Mouse (Mus musculus) lung, postnatal 36 days (tissue): ENCODE data around the gene Ctdnep1.
"Not testable (repeated sequence)": the region's sequence is repeated elsewhere in the genome, so short reads cannot be mapped to it uniquely, and the experiment has no call there.

Experiments
- DNase-seq: peaks from one replicate; pipeline ENCODE4 v3.0.0; 2022; ENCODE audit warnings: mixed read lengths

Gene Ctdnep1

GRCm38 (mm10) chr11:69952274-69952673 is 28.7 kb upstream of the Ctdnep1 start:
- DNase-seq = no peak

DNA sequence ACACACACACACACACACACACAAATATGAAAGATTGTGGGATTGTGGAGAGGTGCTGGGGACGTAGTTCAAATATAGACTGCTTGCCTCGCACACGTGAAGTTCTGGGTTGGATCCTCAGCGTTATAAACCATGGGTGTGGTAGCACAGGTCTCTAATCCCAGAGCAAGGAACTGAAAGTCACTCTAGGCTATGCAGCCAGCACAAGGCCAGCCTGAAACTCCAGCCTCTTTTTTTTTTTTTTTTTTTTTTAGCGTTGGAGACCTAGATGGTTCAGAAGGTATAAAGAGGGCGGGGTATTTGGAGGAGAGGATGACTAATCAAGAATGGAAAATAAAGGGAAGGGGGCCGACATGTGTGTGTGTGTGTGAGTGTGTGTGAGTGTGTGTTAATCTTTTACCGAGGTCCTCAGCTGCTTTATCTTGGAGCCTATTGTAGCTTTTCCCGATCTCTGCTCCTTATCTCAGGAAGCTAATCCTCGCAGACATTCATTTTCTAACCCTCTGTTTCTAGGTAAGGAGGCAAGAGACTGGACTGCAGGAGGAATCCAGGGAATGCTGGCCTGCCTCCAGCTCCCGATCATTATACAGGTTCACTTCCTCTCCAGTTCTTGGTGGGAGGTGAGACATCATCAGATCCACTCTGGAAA is 27.6 kb upstream of the Ctdnep1 start:
- DNase-seq = no peak

GRCm38 (mm10) chr11:69955618-69956017 is 25.3 kb upstream of the Ctdnep1 start:
- DNase-seq = not testable (repeated sequence)

DNA sequence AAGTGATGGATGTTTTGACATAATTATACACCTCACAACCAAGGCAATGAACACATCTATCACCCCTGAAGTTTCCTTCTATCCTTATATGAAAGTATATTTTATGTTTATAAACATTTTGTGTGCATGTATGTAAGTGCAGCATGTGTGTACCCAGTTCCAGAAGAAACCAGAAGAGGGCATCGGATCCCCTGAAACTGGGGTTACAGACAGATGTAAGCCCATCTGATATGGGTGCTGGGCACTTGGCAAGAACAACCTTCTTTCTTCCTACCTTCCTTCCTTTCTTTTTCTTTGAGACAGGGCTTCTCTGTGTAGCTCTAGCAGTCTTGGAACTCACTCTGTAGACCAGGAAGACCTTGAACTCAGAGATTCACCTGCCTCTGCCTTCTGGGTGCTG is 24.7 kb upstream of the Ctdnep1 start:
- DNase-seq = no peak

DNA sequence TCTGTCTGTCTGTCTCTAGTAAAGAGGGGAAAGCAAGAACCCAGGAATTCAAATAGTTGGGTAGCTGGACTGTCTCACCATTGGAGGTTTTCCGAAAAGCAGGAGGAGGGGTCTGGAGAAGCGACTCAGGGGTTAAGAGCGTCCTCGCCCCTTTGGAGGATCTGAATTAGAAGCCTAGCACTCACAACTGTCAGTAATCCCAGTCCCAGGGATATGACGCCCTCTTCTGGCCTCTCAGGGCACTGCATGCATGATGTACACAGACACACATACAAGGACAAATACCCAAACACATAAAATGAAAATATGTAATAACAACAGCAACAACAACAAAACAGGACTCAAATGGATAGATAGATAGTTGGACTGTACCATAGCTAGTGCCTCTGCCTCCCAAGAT is 20.3 kb upstream of the Ctdnep1 start:
- DNase-seq = no peak

- DNase-seq = no peak
Observed at GRCm38 (mm10) chr11:69961841-69962240, 19.1 kb upstream of the Ctdnep1 start.

DNA sequence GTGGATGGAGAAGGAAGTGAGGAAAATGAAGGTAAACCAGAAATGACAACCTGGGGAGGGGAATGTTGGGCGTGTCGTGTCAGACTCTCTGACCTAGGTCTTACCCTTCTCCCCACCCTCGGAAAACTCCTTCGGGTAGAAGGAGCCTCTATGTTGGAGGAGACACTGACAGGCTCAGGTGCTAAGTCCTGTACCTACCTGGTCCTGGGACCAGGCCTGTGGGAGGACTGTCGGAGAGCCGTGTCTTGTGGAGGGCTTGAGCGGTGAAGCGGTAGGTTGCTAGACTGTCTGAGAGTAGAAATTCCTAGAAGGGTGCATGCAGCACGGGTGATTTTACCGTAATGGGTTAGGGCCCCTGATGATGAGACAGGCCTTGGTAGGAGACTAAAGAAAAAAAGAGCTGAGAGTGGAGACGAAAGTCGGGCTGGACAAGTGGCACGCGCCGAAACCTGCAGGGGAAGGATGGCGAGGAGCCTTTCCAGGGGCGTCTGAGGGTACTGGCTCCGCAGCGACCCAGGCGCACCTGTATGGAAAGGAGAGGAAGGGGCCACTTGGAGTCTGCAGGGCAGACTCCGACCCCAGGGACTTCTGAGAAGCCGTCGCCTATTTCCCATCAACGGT is 16.2 kb upstream of the Ctdnep1 start, which contains the start of gene Cldn7:
Gene Cldn7, plus strand, starts transcription at position 130 of the 621 bp plus-strand sequence.
- no peak for DNase-seq

DNA sequence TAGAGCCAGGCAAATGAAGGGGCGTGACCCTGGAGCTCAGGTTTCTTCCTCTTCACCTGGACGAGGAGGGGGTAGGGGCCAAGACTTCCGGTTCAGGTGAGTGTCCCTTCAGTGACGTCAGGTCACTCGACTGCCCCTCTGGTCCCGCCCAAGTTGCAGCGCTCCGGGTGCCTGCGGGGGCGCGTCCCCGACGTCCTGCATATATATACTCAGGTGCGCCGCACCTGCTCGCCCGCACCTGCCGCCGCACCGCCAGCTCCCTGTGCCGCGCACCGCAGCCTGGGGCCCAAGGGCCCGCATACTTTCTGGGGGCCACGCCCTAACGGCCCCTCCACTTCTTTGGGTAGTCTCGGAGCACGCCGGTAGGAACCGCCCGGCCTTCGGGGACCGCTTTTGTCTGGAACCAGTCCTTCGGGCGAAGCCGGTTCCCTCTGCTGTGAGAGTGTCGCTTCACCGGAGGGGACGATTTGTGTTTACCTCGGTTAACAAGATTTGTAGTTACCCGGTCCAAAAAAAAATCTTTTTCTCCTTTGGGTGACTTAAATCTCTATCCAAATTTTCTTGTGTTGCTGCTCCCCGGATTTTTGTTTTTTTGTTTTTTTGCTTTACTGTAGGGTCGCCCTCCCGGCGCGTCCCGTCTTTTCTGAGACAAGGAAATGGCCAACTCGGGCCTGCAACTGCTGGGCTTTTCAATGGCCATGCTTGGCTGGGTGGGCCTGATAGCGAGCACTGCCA is 15.5 kb upstream of the Ctdnep1 start:
- DNase-seq = peak; percentile 91

GRCm38 (mm10) chr11:69966006-69966859 is 14.7 kb upstream of the Ctdnep1 start:
- DNase-seq = peak; percentile 63

DNA sequence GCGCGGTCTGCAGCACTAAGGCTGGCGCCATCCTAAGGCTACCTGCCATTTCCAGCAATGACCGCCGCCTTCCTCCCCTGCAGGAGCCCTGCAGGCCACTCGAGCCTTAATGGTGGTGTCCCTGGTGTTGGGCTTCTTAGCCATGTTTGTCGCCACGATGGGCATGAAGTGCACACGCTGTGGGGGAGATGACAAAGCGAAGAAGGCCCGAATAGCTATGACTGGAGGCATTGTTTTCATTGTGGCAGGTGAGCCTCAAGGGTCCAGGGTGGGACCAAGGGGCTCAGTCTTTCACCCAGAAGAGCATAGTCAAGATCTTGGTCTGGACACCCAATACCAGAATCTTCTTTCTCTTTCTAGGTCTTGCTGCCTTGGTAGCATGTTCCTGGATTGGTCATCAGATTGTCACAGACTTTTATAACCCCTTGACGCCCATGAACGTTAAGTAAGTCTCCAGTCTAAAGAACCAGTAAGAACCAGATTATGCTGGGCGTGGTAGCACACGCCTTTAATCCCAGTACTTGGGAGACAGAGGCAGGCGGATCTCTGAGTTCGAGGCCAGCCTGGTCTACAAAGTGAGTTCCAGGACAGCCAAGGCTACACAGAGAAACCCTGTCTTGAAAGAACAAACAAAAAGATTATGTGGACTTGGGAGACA is 14.0 kb upstream of the Ctdnep1 start:
- no peak for DNase-seq

DNA sequence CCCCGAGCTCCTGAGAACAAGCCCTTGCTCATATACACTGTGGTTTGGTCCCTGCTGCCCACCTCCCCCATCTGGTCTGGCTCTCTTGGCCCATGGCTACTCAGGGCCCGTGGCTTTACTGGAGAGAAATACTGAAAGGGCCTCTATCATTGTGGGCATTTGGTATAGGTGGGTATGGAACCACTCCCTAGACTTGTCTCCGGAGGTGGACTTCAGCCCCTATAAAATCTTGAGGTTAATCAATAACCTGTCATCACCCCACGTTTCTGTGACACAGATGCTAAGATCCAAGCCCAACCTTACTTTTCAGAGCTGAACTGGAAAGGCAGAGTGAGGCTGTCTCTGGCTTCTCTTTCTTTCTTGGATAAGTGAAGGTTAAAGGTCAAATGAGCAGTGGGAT is 12.2 kb upstream of the Ctdnep1 start:
- no peak for DNase-seq

DNA sequence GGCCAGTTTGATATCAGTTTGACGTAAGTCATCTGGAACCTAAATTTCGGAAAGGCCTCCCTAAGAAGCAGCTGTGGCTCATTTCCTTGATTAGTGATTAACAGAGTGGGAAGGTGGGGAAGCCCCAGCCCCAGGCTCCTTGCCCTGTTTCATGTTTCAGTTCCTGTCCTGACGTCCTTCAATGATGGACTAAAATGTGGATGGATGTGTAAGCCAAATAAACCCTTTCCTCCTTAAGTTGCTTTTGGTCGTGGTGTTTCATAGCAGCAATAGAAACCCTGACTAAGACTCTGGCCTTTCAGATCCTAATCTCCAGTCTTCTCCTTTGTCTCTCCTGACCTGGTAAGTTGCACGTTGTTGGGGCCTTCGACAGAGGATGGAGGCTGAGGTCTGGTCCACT is 10.7 kb upstream of the Ctdnep1 start:
- no peak for DNase-seq

DNA sequence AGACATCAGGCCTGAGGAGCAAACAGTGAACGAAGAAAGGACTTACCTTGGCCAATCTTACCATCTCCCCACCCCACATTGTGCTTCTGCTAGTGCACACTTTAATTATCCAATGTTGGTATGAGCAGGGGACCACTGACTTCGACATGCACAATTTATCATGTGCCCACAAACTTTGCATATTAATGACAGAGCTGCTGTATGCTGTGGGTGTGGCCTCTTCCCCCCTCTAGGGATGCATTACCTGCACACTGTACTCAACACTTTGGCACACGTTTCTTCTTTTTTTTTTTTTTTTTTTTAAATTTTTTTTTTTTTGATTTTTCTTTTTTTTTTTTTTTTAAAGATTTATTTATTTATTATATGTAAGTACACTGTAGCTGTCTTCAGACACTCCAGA is 10.2 kb upstream of the Ctdnep1 start:
- DNase-seq = no peak

- DNase-seq = no peak
Observed at GRCm38 (mm10) chr11:69974907-69975306, 6.0 kb upstream of the Ctdnep1 start.

DNA sequence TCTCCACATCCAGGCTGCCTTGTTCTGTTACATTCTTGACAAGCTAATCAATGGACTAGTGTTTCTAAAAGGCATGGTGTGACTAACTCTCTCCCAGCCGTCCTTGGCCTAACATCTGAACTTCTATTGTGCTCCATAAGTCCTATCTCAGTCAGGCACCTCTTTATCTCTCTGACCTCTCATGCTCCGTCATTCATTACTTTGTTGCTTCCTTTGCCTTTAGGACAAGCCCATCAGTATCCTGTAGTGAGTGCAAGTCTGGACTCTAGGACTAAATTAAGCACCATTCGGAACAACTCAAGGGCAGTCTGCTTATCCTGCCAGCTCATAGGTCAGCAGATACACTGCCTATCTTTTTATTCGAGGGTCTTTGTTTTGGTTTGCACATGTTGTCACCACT is 4.7 kb upstream of the Ctdnep1 start:
- no peak for DNase-seq

DNA sequence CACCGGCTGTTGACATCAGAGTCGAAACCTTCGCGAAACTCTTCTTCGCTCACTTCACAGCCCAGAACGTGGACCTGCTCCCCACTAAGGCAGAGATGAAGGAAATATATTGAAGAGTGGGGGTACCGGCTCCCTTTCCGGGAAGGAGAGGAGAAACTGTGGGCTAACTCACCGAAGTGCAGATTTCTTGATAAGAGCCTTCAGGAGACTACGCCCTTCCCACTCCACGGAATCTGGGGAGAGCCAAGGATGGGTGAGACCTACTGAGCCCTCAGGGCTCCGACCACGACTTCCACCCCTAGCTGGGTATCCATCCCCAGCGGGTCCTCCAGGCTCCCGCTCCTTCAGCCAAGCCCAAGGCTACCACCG is 1.1 kb upstream of the Ctdnep1 start:
- DNase-seq = no peak

DNA sequence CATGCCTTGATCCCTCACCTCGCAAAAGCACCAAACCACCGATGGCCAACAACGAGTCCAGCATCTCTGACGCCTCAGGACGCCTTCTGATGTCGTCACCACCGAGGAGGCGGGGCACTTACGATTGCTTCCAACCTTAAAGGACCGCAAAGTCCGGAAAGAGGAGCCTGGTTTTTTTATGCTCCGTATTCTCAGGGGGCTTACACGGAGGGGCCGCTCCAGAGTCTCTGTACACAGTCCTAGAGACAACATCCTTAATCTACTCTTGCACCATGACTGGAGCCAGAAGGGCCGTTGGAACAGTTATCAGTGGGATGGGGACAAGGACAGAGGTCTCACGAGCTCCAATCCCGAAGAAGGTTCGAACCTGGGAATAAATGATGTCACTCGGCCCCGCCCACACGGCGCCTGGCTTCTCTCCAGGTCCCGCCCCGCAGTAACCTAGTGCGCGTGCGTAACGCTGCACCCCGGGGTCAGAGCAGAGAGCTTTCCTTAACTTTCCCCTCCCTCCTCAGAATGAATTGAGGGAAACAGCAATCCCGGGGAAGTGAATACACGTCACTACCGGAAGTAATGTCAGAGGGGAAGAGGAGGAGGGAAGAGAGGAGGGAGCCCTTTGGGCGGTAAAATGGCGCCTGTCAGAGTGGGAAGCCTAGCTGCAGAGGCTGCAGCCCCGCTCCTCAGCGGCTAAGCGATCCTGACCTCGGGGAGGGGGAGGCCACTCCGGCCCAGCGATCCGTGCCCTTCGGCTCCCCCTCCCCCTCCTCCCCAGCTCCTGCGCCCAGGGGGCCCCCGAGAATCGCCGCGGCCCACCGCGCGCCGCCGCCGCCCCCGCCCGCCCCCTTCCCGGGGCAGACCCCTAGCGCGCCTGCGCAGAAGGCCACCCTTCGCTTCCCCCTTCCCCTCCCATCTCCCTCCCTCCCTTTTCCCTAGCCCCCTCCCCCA is 488 bp upstream of the Ctdnep1 start:
- DNase-seq = peak; percentile 98

GRCm38 (mm10) chr11:69982225-69982624 is 1.3 kb downstream of the Ctdnep1 start, which contains the start of gene Elp5:
Elp5 (minus strand) TSS chr11:69982517.
- DNase-seq = no peak

DNA sequence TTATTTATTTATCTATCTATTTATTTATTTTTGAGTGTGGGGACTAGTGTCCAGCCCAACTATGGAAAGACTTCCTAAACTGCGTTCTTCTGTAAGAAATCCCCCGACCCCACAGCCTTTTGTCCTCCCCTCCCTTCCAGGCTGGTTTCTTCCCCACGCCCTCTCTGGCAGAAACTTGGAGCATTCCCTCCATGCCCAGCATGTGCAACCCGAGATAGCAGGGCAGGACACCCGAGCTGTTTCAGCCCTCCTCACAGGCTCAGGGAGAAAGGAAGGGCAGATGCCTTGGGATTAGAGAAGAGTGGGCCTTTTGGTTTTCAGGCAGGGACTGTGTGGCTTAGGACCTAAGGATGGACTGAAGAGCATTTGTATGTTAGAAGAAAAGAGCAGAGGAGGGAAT is 1.9 kb downstream of the Ctdnep1 start:
- DNase-seq = no peak

- DNase-seq = no peak
Observed at GRCm38 (mm10) chr11:69983377-69983776, 2.4 kb downstream of the Ctdnep1 start.

GRCm38 (mm10) chr11:69984431-69984830 is 3.5 kb downstream of the Ctdnep1 start:
- no peak for DNase-seq
